Mouse (Mus musculus) hindbrain, embryonic 12.5 days (tissue): Measurements from ENCODE around the gene Sik3. TPM values are rescaled to one million over a fixed set of nuclear protein-coding genes. Genes with fewer than 3 reads are reported as not detected.

Experiments used
- ATAC-seq: fragments of 200-750 bp; cut with Nextera tagmentation; 2 replicates; pipeline ENCODE4 v1.8.0; 2017; ENCODE audit warnings: moderate TSS enrichment; ENCODE audit not compliant: low FRiP score
- H3K27ac ChIP-seq: fragments of 300-500 bp; sonication (generic); 2 replicates; pipeline ENCODE4 v1.5.1; 2016; ENCODE audit warnings: mild to moderate bottlenecking
- H3K27me3 ChIP-seq: fragments of 300-500 bp; sonication (generic); 2 replicates; pipeline ENCODE4 v1.6.1; 2016; ENCODE audit warnings: mild to moderate bottlenecking
- H3K36me3 ChIP-seq: fragments of 300-500 bp; sonication (generic); 2 replicates; pipeline ENCODE4 v1.6.1; 2016; ENCODE audit warnings: mild to moderate bottlenecking
- H3K4me1 ChIP-seq: fragments of 300-500 bp; sonication (generic); 2 replicates; pipeline ENCODE4 v1.6.1; 2016
- H3K4me2 ChIP-seq: fragments of 300-500 bp; sonication (generic); replicated peaks from 2 replicates; pipeline ENCODE4 v1.6.1; 2016; ENCODE audit warnings: mild to moderate bottlenecking
- H3K4me3 ChIP-seq: fragments of 300-500 bp; sonication (generic); 2 replicates; pipeline ENCODE4 v1.5.1; 2016; ENCODE audit warnings: mild to moderate bottlenecking
- H3K9ac ChIP-seq: fragments of 300-500 bp; sonication (generic); 2 replicates; pipeline ENCODE4 v1.6.1; 2016; ENCODE audit warnings: mild to moderate bottlenecking, moderate library complexity
- H3K9me3 ChIP-seq: fragments of 300-500 bp; sonication (generic); replicated peaks from 2 replicates; pipeline ENCODE4 v1.6.1; 2016; ENCODE audit warnings: mild to moderate bottlenecking
- WGBS: fragments of 180-500 bp; shearing (Covaris S2); methylation state at CpG from one replicate; pipeline ENCODE4 v1.1.7; 2016; 5-methylcytosine and 5-hydroxymethylcytosine counted together
- polyA plus RNA-seq: library from polyadenylated mRNA; unstranded; fragments of >200 nt; fragmentation: Nextera tagmentation; extraction: Ambion mirVana; gene quantifications from 2 replicates; pipeline ENCODE4 v1.2.1, GENCODE M21; 2016

The Sik3 gene
- polyA plus RNA-seq, 1 experiment from 2014 or later = 13.9 TPM

GRCm38 (mm10) chr9:46189381-46189780 lies 176.8 kb downstream of the Sik3 start:
- Histone ChIP-seq H3K4me3 (no peak overlapping the region), H3K36me3 (no peaks in the 10 kb centered on the region), H3K27ac (no peak overlapping the region), H3K9ac (no peak overlapping the region), H3K4me1 (0 out of 2 replicates have a peak, but pooled peaks cover 3% of the 10 kb centered on the region), H3K9me3 (no peaks in the 10 kb centered on the region), H3K4me2 (no peak overlapping the region), H3K27me3 (no peaks in the 10 kb centered on the region)
- ATAC-seq = no peak
- 83% methylated on average over 10 of the region's 10 CpGs for WGBS

- Histone ChIP-seq H3K9ac (no peak overlapping the region), H3K27ac (no peak overlapping the region), H3K36me3 (peaks cover 16% of the 10 kb centered on the region), H3K4me1 (0 out of 2 replicates have a peak, but pooled peaks cover 3% of the 10 kb centered on the region), H3K4me2 (no peak overlapping the region), H3K27me3 (no peaks in the 10 kb centered on the region), H3K4me3 (no peak overlapping the region), H3K9me3 (no peaks in the 10 kb centered on the region)
- WGBS = 70% methylated on average over 8 of the region's 8 CpGs
- no peak for ATAC-seq
Measured at GRCm38 (mm10) chr9:46191234-46191633, 178.6 kb downstream of the Sik3 start.

- no peak overlapping the region for H3K4me2 ChIP-seq
- no peak overlapping the region for H3K4me3 ChIP-seq
- no peak for ATAC-seq
- 51% methylated on average over 1 of the region's 1 CpGs for WGBS
- H3K27me3 ChIP-seq = no peaks in the 10 kb centered on the region
- H3K27ac ChIP-seq = no peak overlapping the region
- H3K9ac ChIP-seq = no peak overlapping the region
- H3K4me1 ChIP-seq = 0 out of 2 replicates have a peak, but pooled peaks cover 3% of the 10 kb centered on the region
- H3K9me3 ChIP-seq = no peaks in the 10 kb centered on the region
- H3K36me3 ChIP-seq = peaks cover 17% of the 10 kb centered on the region
Measured at GRCm38 (mm10) chr9:46191644-46192043, 179.0 kb downstream of the Sik3 start.

- H3K4me1 ChIP-seq = 0 out of 2 replicates have a peak, but pooled peaks cover 3% of the 10 kb centered on the region
- no peak overlapping the region for H3K9ac ChIP-seq
- H3K36me3 ChIP-seq = peaks cover 27% of the 10 kb centered on the region
- no peak overlapping the region for H3K4me3 ChIP-seq
- H3K27ac ChIP-seq = no peak overlapping the region
- no peaks in the 10 kb centered on the region for H3K27me3 ChIP-seq
- no peak for ATAC-seq
- H3K9me3 ChIP-seq = no peaks in the 10 kb centered on the region
- WGBS = 73% methylated on average over 6 of the region's 6 CpGs
- H3K4me2 ChIP-seq = no peak overlapping the region
Measured at GRCm38 (mm10) chr9:46192642-46193041, 180.0 kb downstream of the Sik3 start.

DNA sequence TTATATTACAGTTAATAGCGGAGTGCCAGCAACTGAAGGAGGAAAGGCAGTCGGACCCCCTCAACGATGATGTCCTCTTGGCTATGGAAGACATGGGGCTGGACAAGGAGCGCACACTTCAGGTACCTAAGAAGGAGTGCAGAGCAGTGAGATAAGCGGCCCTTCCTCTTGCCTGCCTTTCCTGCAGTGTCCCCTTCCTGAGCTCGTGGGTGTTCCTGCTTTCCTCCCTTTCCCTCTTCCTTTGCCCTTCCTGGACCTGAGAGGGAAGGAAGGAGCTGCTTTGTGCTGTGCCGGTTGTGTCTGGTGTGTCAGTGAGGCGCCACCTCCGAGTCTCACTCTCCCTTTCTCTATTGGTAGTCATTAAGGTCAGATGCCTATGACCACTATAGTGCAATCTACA lies 182.2 kb downstream of the Sik3 start:
- no peaks in the 10 kb centered on the region for H3K27me3 ChIP-seq
- peaks cover 47% of the 10 kb centered on the region for H3K36me3 ChIP-seq
- 83% methylated on average over 9 of the region's 9 CpGs for WGBS
- ATAC-seq = no peak
- no peak overlapping the region for H3K9ac ChIP-seq
- H3K4me2 ChIP-seq = no peak overlapping the region
- H3K9me3 ChIP-seq = no peaks in the 10 kb centered on the region
- no peak overlapping the region for H3K27ac ChIP-seq
- H3K4me3 ChIP-seq = no peak overlapping the region
- no peaks in the 10 kb centered on the region for H3K4me1 ChIP-seq

- no peak for ATAC-seq
- Histone ChIP-seq H3K27me3 (no peaks in the 10 kb centered on the region), H3K9ac (no peak overlapping the region), H3K36me3 (peaks cover 60% of the 10 kb centered on the region), H3K4me2 (no peak overlapping the region), H3K4me3 (no peak overlapping the region), H3K4me1 (no peaks in the 10 kb centered on the region), H3K9me3 (no peaks in the 10 kb centered on the region), H3K27ac (no peak overlapping the region)
- WGBS = 86% methylated on average over 12 of the region's 12 CpGs
Measured at GRCm38 (mm10) chr9:46196699-46197169, 184.1 kb downstream of the Sik3 start.

- Histone ChIP-seq H3K4me3 (no peak overlapping the region), H3K36me3 (peaks cover 76% of the 10 kb centered on the region), H3K27ac (no peak overlapping the region), H3K9ac (no peak overlapping the region), H3K4me2 (no peak overlapping the region), H3K9me3 (no peaks in the 10 kb centered on the region), H3K4me1 (no peaks in the 10 kb centered on the region), H3K27me3 (no peaks in the 10 kb centered on the region)
- WGBS = 85% methylated on average over 9 of the region's 9 CpGs
- no peak for ATAC-seq
Measured at GRCm38 (mm10) chr9:46198461-46198860, 185.8 kb downstream of the Sik3 start.

DNA sequence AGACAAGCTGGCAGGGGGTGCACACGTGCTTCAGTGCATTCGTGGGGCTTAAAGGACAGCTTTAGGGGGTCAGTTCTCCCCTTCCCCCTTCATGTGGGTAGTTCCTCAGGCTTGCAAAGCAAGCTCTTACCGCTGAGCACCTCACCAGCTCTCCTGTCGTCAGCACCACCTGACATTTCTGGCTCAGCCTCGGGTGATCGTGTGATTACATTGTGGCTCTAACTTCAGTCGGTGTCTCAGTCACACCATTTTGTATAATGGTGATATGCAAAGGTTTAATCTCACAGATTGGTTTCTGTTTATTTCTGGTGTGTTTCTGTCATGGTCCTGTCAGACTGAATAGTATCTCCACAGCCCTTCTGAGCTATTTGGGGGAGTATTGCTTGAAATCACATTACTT lies 186.3 kb downstream of the Sik3 start:
- Histone ChIP-seq H3K4me3 (no peak overlapping the region), H3K27ac (no peak overlapping the region), H3K4me2 (no peak overlapping the region), H3K9me3 (no peaks in the 10 kb centered on the region), H3K36me3 (peaks cover 79% of the 10 kb centered on the region), H3K9ac (no peak overlapping the region), H3K4me1 (no peaks in the 10 kb centered on the region), H3K27me3 (no peaks in the 10 kb centered on the region)
- no peak for ATAC-seq
- 88% methylated on average over 7 of the region's 7 CpGs for WGBS

GRCm38 (mm10) chr9:46199609-46200008 lies 187.0 kb downstream of the Sik3 start:
- H3K4me3 ChIP-seq = no peak overlapping the region
- H3K9me3 ChIP-seq = no peaks in the 10 kb centered on the region
- H3K27ac ChIP-seq = no peak overlapping the region
- 95% methylated on average over 2 of the region's 2 CpGs for WGBS
- ATAC-seq = no peak
- H3K27me3 ChIP-seq = no peaks in the 10 kb centered on the region
- H3K4me2 ChIP-seq = no peak overlapping the region
- no peaks in the 10 kb centered on the region for H3K4me1 ChIP-seq
- peaks cover 84% of the 10 kb centered on the region for H3K36me3 ChIP-seq
- H3K9ac ChIP-seq = no peak overlapping the region

DNA sequence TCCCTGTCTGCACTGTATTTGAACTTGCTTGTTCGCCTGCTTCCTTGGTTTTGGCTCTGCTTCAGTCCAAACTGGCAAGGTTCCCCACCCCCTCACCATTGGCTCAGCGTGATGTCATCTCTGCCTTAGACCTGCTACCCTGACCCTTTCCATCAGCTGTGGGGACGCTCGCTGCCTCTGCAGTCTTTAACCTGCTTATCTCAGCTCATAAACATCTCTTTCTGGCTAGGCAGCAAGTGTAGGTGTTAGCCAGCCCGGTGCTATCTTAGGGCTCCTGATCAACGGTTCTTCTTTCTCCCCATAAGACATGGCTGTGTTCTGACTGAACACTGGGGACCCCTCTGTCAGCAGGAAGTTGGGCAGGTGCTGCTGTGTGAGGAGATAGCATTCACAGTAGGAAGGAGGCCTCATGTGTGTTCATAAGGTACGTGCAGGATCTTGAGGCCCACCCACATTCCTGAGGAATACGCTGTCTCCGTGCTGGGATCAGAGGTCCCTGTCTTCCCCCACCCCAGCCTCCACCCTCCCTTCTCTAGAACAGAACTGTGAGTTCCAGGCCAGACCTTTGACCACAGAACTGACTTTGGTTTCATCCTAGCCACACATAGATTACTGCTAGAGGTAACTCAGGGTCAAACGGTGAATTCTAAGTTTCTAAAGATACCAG lies 194.3 kb downstream of the Sik3 start:
- Histone ChIP-seq H3K36me3 (peaks cover 78% of the 10 kb centered on the region), H3K4me2 (no peak overlapping the region), H3K4me3 (no peak overlapping the region), H3K4me1 (no peaks in the 10 kb centered on the region), H3K9ac (no peak overlapping the region), H3K27me3 (no peaks in the 10 kb centered on the region), H3K27ac (no peak overlapping the region), H3K9me3 (no peaks in the 10 kb centered on the region)
- WGBS = 82% methylated on average over 10 of the region's 10 CpGs
- ATAC-seq = no peak

GRCm38 (mm10) chr9:46207501-46207869 lies 194.9 kb downstream of the Sik3 start:
- ATAC-seq = no peak
- H3K36me3 ChIP-seq = peaks cover 78% of the 10 kb centered on the region
- no peaks in the 10 kb centered on the region for H3K4me1 ChIP-seq
- H3K9ac ChIP-seq = no peak overlapping the region
- H3K27me3 ChIP-seq = no peaks in the 10 kb centered on the region
- WGBS = 90% methylated on average over 6 of the region's 6 CpGs
- no peak overlapping the region for H3K4me3 ChIP-seq
- H3K27ac ChIP-seq = no peak overlapping the region
- H3K9me3 ChIP-seq = no peaks in the 10 kb centered on the region
- no peak overlapping the region for H3K4me2 ChIP-seq

GRCm38 (mm10) chr9:46208401-46208974 lies 195.9 kb downstream of the Sik3 start:
- ATAC-seq = no peak
- H3K4me2 ChIP-seq = no peak overlapping the region
- no peaks in the 10 kb centered on the region for H3K9me3 ChIP-seq
- no peak overlapping the region for H3K9ac ChIP-seq
- H3K4me3 ChIP-seq = no peak overlapping the region
- H3K27ac ChIP-seq = no peak overlapping the region
- H3K27me3 ChIP-seq = no peaks in the 10 kb centered on the region
- WGBS = 81% methylated on average over 13 of the region's 13 CpGs
- no peaks in the 10 kb centered on the region for H3K4me1 ChIP-seq
- peaks cover 78% of the 10 kb centered on the region for H3K36me3 ChIP-seq

- no peaks in the 10 kb centered on the region for H3K27me3 ChIP-seq
- no peak overlapping the region for H3K9ac ChIP-seq
- no peak for ATAC-seq
- H3K9me3 ChIP-seq = no peaks in the 10 kb centered on the region
- 89% methylated on average over 12 of the region's 12 CpGs for WGBS
- no peak overlapping the region for H3K27ac ChIP-seq
- H3K4me2 ChIP-seq = no peak overlapping the region
- H3K36me3 ChIP-seq = peaks cover 80% of the 10 kb centered on the region
- H3K4me1 ChIP-seq = no peaks in the 10 kb centered on the region
- no peak overlapping the region for H3K4me3 ChIP-seq
Measured at GRCm38 (mm10) chr9:46210473-46210872, 197.9 kb downstream of the Sik3 start.
